Mouse (Mus musculus): ENCODE measurements around the gene Nol3. TPM values are rescaled to one million over a fixed set of nuclear protein-coding genes. Genes with fewer than 3 reads are reported as not detected.
"Not testable (repeated sequence)": the region's sequence is repeated elsewhere in the genome, so short reads cannot be mapped to it uniquely, and the experiment has no call there.

The Nol3 gene
- polyA plus RNA-seq, 1 experiment from 2014 or later = 4.3 TPM

- ATAC-seq (ENCODE audit: low FRiP score) = no peak
- WGBS = 28% methylated on average over 23 of the region's 23 CpGs
- Histone ChIP-seq H3K27ac (no peak overlapping the region), H3K4me3 (replicated peaks; ENCODE audit: low read length) (no peak overlapping the region), H3K9ac (no peak overlapping the region), H3K4me2 (replicated peaks) (no peak overlapping the region), H3K36me3 (replicated peaks; ENCODE audit: control insufficient read depth, insufficient read depth) (peaks cover 57% of the 10 kb centered on the region), H3K9me3 (ENCODE audit: control insufficient read depth, low read length) (no peaks in the 10 kb centered on the region), H3K27me3 (ENCODE audit: control insufficient read depth, insufficient read depth, low read length) (peaks cover 24% of the 10 kb centered on the region), H3K4me1 (replicated peaks; ENCODE audit: control insufficient read depth, insufficient read depth, low read length) (peaks cover 33% of the 10 kb centered on the region)
- no peak for DNase-seq (ENCODE audit: low spot score)
Observed at GRCm38 (mm10) chr8:105283074-105283473, 7.1 kb downstream of the Nol3 start.

DNA sequence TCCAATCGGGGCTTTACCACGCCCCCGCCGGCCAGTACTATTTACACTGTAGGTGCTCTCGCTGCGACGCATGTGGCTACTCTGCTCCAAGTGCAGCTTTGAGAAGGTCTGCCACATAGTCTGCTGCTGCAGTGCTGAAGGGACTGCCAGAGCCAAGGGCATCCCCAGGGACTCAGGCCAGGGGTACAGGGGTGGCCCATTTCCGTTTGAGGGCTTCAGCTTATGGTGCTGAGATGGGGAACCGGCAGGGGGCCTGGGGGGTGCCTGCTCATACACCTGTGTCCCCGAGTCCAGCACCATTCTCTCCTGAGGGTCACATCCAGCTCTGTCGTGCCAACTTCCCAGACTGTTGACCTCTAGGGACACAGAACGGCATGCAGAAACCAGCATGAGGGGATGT, 9.6 kb downstream of the Nol3 start:
- Histone ChIP-seq H3K27ac (no peak overlapping the region), H3K4me3 (replicated peaks; ENCODE audit: low read length) (no peak overlapping the region), H3K27me3 (ENCODE audit: control insufficient read depth, insufficient read depth, low read length) (0 out of 2 replicates have a peak, but pooled peaks cover 5% of the 10 kb centered on the region), H3K36me3 (replicated peaks; ENCODE audit: control insufficient read depth, insufficient read depth) (peaks cover 48% of the 10 kb centered on the region), H3K4me1 (replicated peaks; ENCODE audit: control insufficient read depth, insufficient read depth, low read length) (peaks cover 35% of the 10 kb centered on the region), H3K9ac (no peak overlapping the region), H3K9me3 (ENCODE audit: control insufficient read depth, low read length) (no peaks in the 10 kb centered on the region), H3K4me2 (replicated peaks) (peak overlapping the region; percentile 66; the same call in 1 of the 2 replicates)
- 36% methylated on average over 12 of the region's 12 CpGs for WGBS
- DNase-seq (ENCODE audit: low spot score) (no peak), ATAC-seq (ENCODE audit: low FRiP score) (no peak)

DNA sequence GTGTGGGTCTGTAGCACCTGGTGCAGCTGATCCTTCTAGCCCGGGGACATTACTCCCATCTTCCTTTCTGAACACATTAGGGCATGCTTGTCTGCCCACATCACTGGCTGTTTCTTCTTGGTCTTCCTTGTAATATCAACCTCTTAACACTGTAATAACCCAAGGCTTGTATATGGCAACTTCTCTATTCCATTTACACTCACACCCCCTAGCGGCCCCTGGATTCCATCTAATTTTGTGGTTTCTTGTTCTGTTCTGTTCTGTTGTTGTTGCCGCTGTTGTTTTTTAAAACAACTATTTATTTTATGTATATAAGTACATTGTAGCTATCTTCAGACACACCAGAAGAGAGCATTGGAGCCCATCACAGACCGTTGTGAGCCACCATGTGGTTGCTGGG, 11.0 kb downstream of the Nol3 start:
- Histone ChIP-seq H3K27ac (no peak overlapping the region), H3K4me3 (replicated peaks; ENCODE audit: low read length) (peak overlapping the region; percentile 11), H3K36me3 (replicated peaks; ENCODE audit: control insufficient read depth, insufficient read depth) (peaks cover 38% of the 10 kb centered on the region), H3K27me3 (ENCODE audit: control insufficient read depth, insufficient read depth, low read length) (0 out of 2 replicates have a peak, but pooled peaks cover 8% of the 10 kb centered on the region), H3K9ac (peak overlapping the region; percentile 20; the same call in 1 of the 2 replicates), H3K4me2 (replicated peaks) (peak overlapping the region; percentile 66), H3K9me3 (ENCODE audit: control insufficient read depth, low read length) (no peaks in the 10 kb centered on the region), H3K4me1 (replicated peaks; ENCODE audit: control insufficient read depth, insufficient read depth, low read length) (peaks cover 42% of the 10 kb centered on the region)
- 86% methylated on average over 4 of the region's 4 CpGs for WGBS
- DNase-seq (ENCODE audit: low spot score) (no peak), ATAC-seq (ENCODE audit: low FRiP score) (no peak)

GRCm38 (mm10) chr8:105288231-105288630, 12.3 kb downstream of the Nol3 start:
- DNase-seq (ENCODE audit: low spot score) = no peak
- peak overlapping the region; percentile 89 for H3K27ac ChIP-seq
- peak overlapping the region; percentile 50 for H3K9ac ChIP-seq
- H3K4me1 ChIP-seq (replicated peaks; ENCODE audit: control insufficient read depth, insufficient read depth, low read length) = peaks cover 42% of the 10 kb centered on the region
- peaks cover 25% of the 10 kb centered on the region for H3K36me3 ChIP-seq (replicated peaks; ENCODE audit: control insufficient read depth, insufficient read depth)
- no peak for ATAC-seq (ENCODE audit: low FRiP score)
- 0 out of 2 replicates have a peak, but pooled peaks cover 8% of the 10 kb centered on the region for H3K27me3 ChIP-seq (ENCODE audit: control insufficient read depth, insufficient read depth, low read length)
- H3K4me2 ChIP-seq (replicated peaks) = peak overlapping the region; percentile 66
- peak overlapping the region; percentile 43 for H3K4me3 ChIP-seq (replicated peaks; ENCODE audit: low read length)
- whole genome bisulfite sequencing = 85% methylated on average over 5 of the region's 5 CpGs
- H3K9me3 ChIP-seq (ENCODE audit: control insufficient read depth, low read length) = no peaks in the 10 kb centered on the region

DNA sequence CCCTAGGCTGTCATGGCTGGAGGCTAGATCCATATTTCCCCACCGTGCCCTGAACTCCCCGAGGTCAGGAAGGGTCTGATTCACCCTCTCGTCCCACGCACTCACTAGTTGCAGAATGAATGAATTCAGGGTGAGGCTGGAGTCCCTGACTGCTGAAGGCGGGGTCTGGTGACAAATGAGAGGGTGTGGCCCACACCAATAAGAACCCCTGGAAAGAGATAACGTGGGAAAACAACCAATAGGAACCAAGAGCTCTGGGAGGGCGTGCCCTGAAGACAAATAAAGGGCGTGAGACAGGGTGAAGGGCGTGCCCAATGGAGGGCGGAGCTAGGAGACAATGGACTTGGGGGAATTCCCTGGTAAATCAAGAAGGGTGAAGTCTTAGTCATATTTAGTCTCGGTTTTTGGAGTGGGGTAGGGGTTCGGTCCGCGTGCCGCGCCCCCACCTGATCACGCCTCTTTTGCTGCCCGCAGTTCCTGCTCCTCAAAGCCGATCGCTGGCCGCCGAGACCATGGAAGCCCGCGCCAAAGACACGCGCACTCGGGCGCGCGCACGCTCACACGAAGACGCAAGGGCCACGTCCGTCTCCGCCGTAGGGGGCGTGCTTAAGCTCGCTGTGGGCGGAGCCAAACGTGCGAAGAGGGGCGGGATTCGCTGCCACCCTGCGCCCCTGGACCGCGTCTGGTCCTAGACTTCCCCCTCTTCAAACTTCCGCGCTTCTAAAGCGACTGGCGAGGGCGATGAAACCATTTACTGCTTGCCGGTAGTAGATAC, 13.2 kb downstream of the Nol3 start:
- Histone ChIP-seq H3K4me2 (replicated peaks) (peak overlapping the region; percentile 66), H3K9me3 (ENCODE audit: control insufficient read depth, low read length) (no peaks in the 10 kb centered on the region), H3K27me3 (ENCODE audit: control insufficient read depth, insufficient read depth, low read length) (0 out of 2 replicates have a peak, but pooled peaks cover 8% of the 10 kb centered on the region), H3K4me1 (replicated peaks; ENCODE audit: control insufficient read depth, insufficient read depth, low read length) (peaks cover 42% of the 10 kb centered on the region), H3K9ac (peak overlapping the region; percentile 50), H3K27ac (peak overlapping the region; percentile 89), H3K36me3 (replicated peaks; ENCODE audit: control insufficient read depth, insufficient read depth) (peaks cover 22% of the 10 kb centered on the region), H3K4me3 (replicated peaks; ENCODE audit: low read length) (peak overlapping the region; percentile 43)
- DNase-seq (ENCODE audit: low spot score) (peak; percentile 99), ATAC-seq (ENCODE audit: low FRiP score) (peak; percentile 93)
- under 1% methylated on average over 53 of the region's 53 CpGs for WGBS

GRCm38 (mm10) chr8:105289805-105290460, 14.0 kb downstream of the Nol3 start, which contains the start of gene 4931428F04Rik:
Gene 4931428F04Rik, minus strand, starts transcription at chr8:105289864.
- Histone ChIP-seq H3K4me1 (replicated peaks; ENCODE audit: control insufficient read depth, insufficient read depth, low read length) (peaks cover 42% of the 10 kb centered on the region), H3K9me3 (ENCODE audit: control insufficient read depth, low read length) (no peaks in the 10 kb centered on the region), H3K4me2 (replicated peaks) (peak within 1 kb of the TSS; percentile 66), H3K27me3 (ENCODE audit: control insufficient read depth, insufficient read depth, low read length) (0 out of 2 replicates have a peak, but pooled peaks cover 8% of the 10 kb centered on the region), H3K27ac (peak within 1 kb of the TSS; percentile 89), H3K4me3 (replicated peaks; ENCODE audit: low read length) (peak within 1 kb of the TSS; percentile 43), H3K9ac (peak within 1 kb of the TSS; percentile 50), H3K36me3 (replicated peaks; ENCODE audit: control insufficient read depth, insufficient read depth) (peaks cover 16% of the 10 kb centered on the region)
- DNase-seq (ENCODE audit: low spot score) (peak; percentile 44), ATAC-seq (ENCODE audit: low FRiP score) (peak; percentile 36)
- under 1% methylated on average over 40 of the region's 43 CpGs for WGBS

DNA sequence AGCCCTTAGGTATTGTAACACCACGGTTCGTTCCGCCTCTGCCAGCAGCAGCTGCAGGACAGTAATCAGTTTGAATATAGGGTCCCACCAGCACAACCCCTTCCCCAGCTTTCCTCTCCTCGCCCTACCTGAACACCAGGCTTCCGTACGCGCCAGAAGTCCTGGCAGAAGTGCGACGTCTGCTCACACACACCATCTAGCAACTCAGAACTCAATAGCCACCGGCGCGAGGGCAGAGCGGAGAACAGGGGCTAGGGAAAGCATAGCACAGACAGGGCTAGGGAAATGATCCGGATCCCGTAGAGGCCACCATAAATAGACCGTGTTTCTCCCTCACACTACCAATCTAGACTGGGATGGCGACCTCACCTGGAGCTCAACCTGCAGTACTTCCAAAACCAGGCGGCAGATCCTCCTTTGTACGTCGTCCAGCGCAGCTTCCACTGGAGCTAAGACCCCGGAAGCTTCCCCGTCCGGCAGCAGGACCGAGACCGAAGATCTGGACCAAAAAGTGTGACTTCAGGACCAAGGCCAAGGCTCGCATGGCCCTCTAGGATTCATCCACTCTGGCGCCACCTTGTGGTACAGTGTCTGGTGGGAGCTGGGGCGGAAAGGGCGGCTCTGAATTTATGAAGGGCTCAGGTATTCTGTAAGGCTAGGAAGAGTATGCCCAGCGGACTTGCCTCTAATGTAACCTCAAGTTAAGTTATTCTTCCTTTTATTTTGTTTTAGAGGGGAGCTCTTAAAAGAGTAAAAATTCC, 14.8 kb downstream of the Nol3 start:
- 5% methylated on average over 31 of the region's 31 CpGs for WGBS
- no peak overlapping the region for H3K27ac ChIP-seq

GRCm38 (mm10) chr8:105291364-105291763, 15.4 kb downstream of the Nol3 start:
- ATAC-seq (ENCODE audit: low FRiP score); H3K9me3 ChIP-seq (ENCODE audit: control insufficient read depth, low read length); H3K4me2 ChIP-seq (replicated peaks); DNase-seq (ENCODE audit: low spot score); H3K27me3 ChIP-seq (ENCODE audit: control insufficient read depth, insufficient read depth, low read length); H3K9ac ChIP-seq; H3K36me3 ChIP-seq (replicated peaks; ENCODE audit: control insufficient read depth, insufficient read depth); H3K27ac ChIP-seq: not testable (repeated sequence)
- peaks cover 32% of the 10 kb centered on the region for H3K4me1 ChIP-seq (replicated peaks; ENCODE audit: control insufficient read depth, insufficient read depth, low read length)
- H3K4me3 ChIP-seq (replicated peaks; ENCODE audit: low read length) = 0 out of 2 replicates have a peak overlapping the region, but pooled peaks have one; percentile 43
- WGBS = 88% methylated on average over 8 of the region's 8 CpGs

More for the DNA sequence above, 14.8 kb downstream of the Nol3 start:
- peaks cover 8% of the 10 kb centered on the region; the same call in 1 of the 2 replicates for H3K36me3 ChIP-seq (replicated peaks; ENCODE audit: control insufficient read depth, insufficient read depth)
- H3K9me3 ChIP-seq (ENCODE audit: control insufficient read depth, low read length) = no peaks in the 10 kb centered on the region
- H3K27me3 ChIP-seq (ENCODE audit: control insufficient read depth, insufficient read depth, low read length) = 0 out of 2 replicates have a peak, but pooled peaks cover 8% of the 10 kb centered on the region
- H3K9ac ChIP-seq = peak overlapping the region; percentile 50; the same call in 1 of the 2 replicates
- peak overlapping the region; percentile 43 for H3K4me3 ChIP-seq (replicated peaks; ENCODE audit: low read length)
- H3K4me1 ChIP-seq (replicated peaks; ENCODE audit: control insufficient read depth, insufficient read depth, low read length) = peaks cover 39% of the 10 kb centered on the region
- DNase-seq (ENCODE audit: low spot score) (peak; percentile 84), ATAC-seq (ENCODE audit: low FRiP score) (no peak)
- peak overlapping the region; percentile 66 for H3K4me2 ChIP-seq (replicated peaks)

Measured in hindbrain, embryonic 14.5 days (tissue).